Mouse (Mus musculus) megakaryocyte, embryonic 14.5 days (primary cell): ENCODE measurements at regions not wholly inside any gene's neighbourhood (a gene's known extent, or its start where the extent isn't known, plus 50 kb on each side); places are given as distances from the start of the nearest gene placed in this dataset.

ENCODE experiments used
- FLI1 ChIP-seq: IDR thresholded peaks from 2 replicates; pipeline ENCODE4 v1.6.1; 2012; ENCODE audit warnings: low read length, inconsistent platforms, mixed read lengths
- GATA1 ChIP-seq: IDR thresholded peaks from 3 replicates; pipeline ENCODE4 v1.6.1; 2012; ENCODE audit warnings: mixed read lengths, low read length, inconsistent platforms, borderline replicate concordance

DNA sequence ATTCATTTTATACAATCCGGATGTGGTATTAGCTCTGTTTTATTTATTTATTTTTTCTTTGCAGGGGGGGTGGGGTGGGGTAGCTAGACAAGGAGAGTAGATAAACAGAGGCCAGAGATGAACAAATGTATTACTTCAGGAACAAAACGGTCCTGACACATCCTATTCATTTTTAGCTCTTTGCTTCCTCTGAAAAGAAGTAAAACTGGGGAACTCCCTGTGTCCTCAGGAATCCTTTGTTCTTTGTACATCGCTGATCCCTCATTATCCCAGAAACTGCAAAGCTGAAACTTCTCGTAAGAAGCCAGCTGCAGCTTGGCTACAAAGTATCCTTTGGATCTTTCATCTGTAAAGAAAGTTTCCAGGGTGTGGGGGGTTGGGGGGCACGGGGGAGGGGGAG, 103.6 kb upstream of the Pfn2 start:
- TF ChIP-seq GATA1 (no peak), FLI1 (no peak)
